Mouse (Mus musculus): ENCODE measurements around the gene Gm3278. TPM values are rescaled to one million over a fixed set of nuclear protein-coding genes. Genes with fewer than 3 reads are reported as not detected.

The Gm3278 gene
- 0.12 and 0.52 TPM in 2 replicates for polyA plus RNA-seq (2012; rRNA removed)

GRCm38 (mm10) chr14:4892116-4892515 is at the start of gene Gm3278:
Gm3278 (plus strand) TSS chr14:4892416.

DNA sequence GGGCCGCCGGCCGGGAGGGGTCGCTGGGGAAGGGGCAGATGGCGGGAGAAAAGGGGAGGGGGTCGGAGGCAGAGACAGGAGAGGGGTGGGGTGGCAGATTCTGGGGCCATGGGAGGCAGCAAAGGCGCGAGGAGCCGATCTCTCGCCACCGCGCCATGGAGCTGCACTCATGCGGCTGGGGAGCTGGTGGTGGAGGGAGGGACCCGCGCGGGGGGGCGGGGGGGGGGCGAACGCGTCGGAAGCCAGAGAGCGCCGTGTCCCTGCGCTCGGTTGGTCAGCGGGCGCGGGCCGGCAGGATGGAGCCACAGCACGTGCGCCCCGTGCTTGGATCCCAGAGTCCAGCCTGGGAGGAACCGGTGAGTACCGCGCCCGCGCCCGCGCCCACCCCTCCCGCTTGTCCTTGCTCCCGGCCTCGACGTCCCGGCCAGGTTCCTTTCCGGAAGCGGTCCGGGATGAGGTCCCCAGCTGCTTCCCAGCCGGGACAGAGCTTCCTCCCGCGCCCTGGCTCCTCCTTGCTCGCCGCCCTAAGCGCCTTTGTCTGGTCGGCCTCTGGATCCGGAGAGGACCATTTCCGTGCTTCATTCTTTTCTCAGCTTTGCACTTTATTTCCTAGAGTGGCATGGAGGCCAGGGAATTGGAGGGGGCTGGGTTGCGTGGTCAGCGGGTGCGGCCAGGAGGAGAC is 36.8 kb upstream of the Gm3278 start, which contains the start of gene Gm3264:
Gm3264 (plus strand) TSS at position 278 of the 682 bp plus-strand sequence.

Other genes with a start within 250 kb of the Gm3278 start
- 1.5 and 2.7 TPM in 2 replicates for gene Gm3239, start 228.2 kb upstream of the Gm3278 start, polyA plus RNA-seq (2012; rRNA removed)
- gene Gm7876, start 183.2 kb upstream of the Gm3278 start, polyA plus RNA-seq (2012; rRNA removed) = not detected in 2 replicates
- 8.6 and 8.8 TPM in 2 replicates for gene Gm3252, start 165.6 kb upstream of the Gm3278 start, polyA plus RNA-seq (2012; rRNA removed)
- gene Gm9602, start 116.1 kb upstream of the Gm3278 start, polyA plus RNA-seq (2012; rRNA removed) = not detected in 2 replicates
- not detected in 2 replicates for gene Gm3269, start 54.3 kb upstream of the Gm3278 start, polyA plus RNA-seq (2012; rRNA removed)
- 5.6 and 5.8 TPM in 2 replicates for gene Gm3264, start 36.8 kb upstream of the Gm3278 start, polyA plus RNA-seq (2012; rRNA removed)
- 0.04 TPM in 1 of 2 replicates, not detected in the other for gene Gm8297, start 91.5 kb downstream of the Gm3278 start, polyA plus RNA-seq (2012; rRNA removed)
- gene Gm3298, start 123.5 kb downstream of the Gm3278 start, polyA plus RNA-seq (2012; rRNA removed) = 0.21 and 1.4 TPM in 2 replicates
- gene 4930555G01Rik, start 158.2 kb downstream of the Gm3278 start, polyA plus RNA-seq (2012; rRNA removed) = not detected in 2 replicates
- gene Gm8281, start 178.6 kb downstream of the Gm3278 start, polyA plus RNA-seq (2012; rRNA removed) = 25.9 and 27.5 TPM in 2 replicates
- not detected in 2 replicates for gene Gm8279, start 239.1 kb downstream of the Gm3278 start, polyA plus RNA-seq (2012; rRNA removed)